Mouse (Mus musculus) urinary bladder, postnatal 4 days (tissue): Measurements from ENCODE around the gene Krt8.
"Not testable (repeated sequence)": the region's sequence is repeated elsewhere in the genome, so short reads cannot be mapped to it uniquely, and the experiment has no call there.

ENCODE experiments used
- DNase-seq, 2 experiments: peaks; one replicate each; pipeline ENCODE4 v3.0.0; 2021 to 2022; ENCODE audit warnings: low spot score in 2 of 2

The Krt8 gene

DNA sequence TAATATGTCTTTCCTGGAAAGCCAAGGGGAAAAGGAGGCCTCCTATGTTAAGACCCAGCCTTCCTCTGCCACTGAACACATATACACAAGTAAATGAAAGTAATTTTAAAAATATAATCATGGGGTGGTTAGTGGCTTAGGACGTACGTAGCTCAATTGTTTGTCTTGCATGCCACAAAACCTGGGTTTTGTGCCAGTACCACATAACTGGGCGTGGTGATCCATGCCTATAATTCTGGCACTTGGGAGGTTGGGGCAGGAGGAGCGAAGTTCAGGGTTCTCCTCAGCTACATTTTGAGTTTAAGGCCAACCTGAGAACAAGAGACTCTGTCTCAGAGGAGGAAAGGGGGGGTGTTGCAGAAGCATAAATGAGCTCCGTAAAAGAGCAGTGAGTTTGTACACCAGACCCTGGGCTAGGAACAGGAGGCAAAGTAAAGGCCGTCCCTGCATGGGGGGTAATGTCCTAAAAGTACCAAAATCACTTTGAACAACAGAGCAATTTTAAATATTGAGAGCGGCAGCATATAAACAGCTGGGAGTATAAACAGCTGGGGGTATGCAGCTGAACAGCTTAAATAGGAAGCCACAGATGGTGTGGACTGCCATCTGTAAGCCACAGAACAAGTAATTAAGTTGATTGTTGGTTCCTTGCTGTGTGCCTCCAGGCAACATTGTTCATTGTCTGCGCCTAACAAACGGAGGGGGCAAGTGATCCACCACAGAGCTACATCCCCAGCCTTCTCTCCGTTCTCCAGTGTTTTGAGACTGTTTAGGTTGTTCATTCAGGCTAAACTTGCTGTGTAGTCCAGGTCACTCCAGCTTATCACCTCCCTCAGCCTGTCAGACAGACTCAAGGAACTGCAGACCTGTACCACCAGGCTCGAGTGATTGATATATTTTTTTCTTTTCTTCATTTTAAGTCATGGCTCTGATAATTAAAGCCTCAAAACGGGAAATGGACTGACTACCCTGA, 3.1 kb upstream of the Krt8 start:
- DNase-seq, result no peak

GRCm38 (mm10) chr15:102006317-102006716, 2.0 kb upstream of the Krt8 start:
- DNase-seq, result peak; percentile 37 to 67

- DNase-seq, result no peak
These were observed 1.0 kb upstream of the Krt8 start for GRCm38 (mm10) chr15:102005290-102005689.

DNA sequence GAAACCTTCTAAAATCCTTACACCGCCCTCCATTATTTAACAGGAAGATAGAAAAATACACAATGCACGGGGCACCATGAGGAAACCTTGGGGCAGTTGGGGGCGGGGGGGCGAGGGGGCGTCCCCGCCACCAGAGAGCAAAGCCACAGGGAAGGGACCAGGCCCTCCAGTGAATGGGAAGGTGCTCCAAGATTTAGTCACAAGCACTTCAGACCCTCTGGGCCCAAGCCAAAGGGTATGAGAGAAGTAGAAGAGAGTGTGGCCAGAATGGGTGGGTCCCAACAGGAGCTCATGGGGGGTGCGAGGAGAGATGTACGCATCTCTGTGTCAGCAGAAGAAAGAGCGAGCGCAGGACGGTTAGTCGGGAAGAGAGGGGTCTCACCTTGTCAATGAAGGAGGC, 766 bp downstream of the Krt8 start:
- DNase-seq, result no peak

DNA sequence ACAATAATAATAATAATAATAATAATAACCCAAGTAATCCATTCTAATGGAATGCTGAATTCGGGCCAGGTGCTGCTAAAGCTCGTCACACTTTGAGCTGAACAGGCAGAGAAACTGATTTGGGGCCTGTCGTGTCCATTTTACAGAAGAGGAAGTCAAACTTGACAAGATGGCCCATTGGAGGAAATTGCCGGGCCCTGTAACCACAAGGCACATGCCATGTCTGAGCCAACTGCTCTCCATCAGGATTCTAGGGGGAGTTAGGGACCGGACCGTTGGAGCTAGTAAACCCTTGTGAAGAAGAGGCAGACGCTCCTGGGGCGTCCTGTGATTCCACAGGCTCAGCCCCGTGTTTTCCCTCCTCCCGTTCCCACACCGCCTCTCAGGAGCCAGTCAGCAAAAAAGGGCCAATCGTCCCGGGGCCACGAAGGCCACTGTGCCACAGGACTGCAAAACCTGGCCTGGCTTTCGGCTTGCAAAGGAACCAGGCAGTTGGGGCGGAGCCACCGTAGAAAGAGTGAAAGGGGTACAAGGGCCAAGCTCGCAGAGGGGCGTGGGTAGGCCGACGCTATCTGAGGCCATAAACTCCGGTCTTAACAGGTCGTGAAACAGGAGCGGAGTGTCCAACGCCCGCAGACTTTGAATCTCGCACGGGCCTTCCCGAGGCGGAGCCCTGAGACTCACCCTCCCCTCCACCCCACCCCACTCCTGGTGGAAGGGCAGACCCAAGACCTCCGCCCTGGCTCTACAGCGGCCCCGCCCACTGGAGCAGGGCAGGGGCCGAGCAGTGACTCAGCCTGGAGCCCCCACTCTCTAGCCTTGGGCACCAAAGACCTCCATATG, 1.4 kb downstream of the Krt8 start:
- DNase-seq, result peak; percentile 61 to 68

DNA sequence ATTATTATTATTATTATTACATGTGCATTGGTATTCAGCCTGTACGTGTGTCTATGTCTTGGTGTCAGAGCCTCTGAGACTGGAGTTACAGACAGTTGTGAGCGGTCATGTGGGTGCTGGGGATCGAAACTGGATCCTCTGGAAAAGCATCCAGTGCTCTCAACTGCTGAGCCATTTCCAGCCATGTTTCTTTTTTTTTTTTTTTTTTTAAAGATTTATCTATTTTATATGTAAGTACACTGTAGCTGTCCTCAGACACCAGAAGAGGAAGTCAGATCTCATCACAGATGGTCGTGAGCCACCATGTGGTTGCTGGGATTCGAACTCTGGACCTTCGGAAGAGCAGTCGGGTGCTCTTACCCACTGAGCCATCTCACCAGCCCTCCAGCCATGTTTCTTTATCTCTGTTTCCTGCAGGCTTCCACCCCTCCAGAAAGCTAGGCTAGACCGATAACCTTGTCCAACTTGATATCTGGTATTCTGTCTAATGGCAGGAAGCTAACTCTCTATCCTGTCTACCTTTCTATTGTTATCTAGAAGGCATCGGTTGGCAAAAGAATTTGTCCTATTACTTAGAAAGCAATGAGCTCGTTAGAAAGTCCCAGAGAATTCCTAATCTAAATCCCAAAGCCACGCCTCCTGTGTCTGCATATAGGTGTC, 4.5 kb downstream of the Krt8 start:
- DNase-seq, result no peak

DNA sequence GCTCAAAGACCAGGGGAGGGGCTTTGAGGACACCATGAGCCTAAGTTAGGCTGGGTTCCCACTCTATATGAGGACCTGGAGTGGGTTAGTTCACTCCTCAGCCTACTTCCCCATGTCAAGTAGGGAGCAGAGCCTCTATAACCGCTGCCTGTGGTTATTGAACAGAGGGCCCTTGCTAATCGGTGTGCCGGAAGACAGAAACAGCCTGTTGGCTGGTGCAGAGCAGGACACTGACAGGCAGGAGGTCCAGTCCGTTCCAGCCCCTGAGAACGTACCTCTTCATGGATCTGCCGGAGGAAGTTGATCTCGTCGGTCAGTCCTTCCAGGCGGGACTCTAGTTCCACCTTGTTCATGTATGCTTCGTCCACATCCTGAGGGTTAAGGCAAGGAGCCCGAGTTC, 5.1 kb downstream of the Krt8 start:
- DNase-seq, result no peak

DNA sequence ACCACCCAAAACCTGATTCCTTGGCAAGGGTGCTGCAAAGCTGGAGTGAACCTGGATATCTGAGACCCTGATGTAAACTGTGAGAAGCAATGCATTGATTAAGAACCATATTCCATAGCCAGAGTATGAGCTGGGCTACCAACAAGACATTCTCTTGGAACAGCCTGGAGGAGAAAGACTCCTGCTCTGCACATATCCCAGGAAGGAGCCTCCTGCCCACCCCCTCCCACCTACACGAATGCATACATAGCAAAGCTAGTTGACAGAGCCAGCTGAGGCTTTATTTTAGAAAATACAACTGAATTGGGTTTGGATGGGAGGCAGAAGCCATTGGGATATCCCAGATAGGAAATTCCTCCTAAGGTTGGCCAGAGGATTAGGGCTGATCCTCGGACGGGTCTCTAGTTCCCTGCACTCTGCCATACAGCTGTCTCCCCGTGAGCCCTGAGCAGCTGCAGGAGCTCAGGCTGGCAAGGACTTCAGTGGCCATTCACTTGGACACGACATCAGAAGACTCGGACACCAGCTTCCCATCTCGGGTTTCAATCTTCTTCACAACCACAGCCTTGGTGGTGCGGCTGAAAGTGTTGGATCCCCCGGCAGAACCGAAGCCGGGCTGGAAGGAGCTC, 7.7 kb downstream of the Krt8 start:
- not testable (repeated sequence) for DNase-seq

DNA sequence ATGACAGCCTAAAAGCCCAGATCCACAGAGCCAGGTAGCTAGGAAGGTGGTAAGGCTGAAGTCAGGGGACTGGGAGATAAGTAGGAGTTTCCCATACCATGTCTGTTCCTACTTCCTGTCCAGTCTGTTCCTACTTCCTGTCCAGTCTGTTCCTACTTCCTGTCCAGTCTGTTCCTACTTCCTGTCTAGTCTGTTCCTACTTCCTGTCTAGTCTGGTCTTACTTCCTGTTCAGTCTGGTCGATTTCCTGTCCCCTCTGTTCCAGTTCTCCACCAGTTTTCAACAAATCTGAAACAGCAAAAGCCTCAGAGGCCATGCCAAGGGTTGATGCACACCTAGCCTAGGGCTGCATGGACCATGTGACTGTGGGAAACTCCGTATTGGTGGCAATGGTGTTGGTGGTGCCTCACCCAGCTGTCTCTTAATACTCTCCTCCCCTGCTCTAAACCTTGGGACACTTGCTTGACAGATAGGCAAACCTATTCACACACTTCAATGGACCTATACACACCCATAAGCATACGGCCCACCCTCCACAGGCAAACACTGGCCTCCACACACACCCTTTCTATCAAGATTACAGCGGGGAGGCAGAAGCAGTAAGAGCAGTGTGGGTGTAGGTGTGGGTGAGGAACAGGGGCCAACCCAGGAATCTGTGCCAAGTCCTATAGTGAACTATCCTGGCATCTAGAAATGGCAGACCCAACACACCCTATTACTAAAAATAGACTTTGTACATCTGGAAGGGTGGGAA, 8.6 kb downstream of the Krt8 start:
- no peak for DNase-seq

DNA sequence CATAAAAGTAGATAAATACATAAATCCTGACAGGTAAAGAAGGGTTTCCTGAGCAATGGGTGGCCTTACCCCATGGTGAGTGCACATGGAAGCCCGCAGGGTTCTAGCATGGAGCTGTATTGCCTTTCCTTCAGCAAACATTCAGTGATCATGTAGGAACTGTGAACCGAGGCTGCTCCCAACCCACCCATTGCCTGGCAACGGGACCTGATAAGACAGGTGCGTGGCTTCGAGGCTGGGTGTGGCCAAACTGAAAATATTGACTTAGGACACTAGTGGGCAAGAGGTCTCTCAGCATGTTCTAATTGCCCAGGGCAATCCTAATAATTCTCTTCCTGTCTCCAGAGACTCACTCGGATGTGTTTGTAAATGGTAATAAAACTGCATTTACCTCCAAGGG, 9.9 kb downstream of the Krt8 start:
- DNase-seq, result no peak

DNA sequence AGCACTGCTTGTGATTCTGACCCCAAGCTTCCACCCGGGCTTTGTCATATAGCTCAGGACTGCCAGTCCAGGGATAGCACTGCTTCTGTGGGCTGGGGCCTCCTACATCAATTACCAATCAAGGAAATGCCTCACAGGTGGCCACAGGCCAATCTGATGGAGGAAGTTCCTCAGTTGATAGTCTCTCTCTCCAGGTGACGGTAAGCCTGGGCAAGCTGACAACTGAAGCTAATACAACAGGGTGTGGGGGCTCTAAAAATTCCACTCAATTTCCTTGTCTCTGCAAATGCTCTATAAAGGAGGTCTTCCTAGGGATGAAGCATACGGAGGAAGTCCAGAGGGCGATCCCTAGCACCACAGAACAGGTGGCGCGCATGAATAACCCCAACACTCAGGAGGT, 13.3 kb downstream of the Krt8 start:
- DNase-seq, result no peak

GRCm38 (mm10) chr15:101988714-101989113, 15.6 kb downstream of the Krt8 start:
- DNase-seq, result no peak

GRCm38 (mm10) chr15:101988119-101988518, 16.2 kb downstream of the Krt8 start:
- DNase-seq, result peak; percentile 65 to 89

DNA sequence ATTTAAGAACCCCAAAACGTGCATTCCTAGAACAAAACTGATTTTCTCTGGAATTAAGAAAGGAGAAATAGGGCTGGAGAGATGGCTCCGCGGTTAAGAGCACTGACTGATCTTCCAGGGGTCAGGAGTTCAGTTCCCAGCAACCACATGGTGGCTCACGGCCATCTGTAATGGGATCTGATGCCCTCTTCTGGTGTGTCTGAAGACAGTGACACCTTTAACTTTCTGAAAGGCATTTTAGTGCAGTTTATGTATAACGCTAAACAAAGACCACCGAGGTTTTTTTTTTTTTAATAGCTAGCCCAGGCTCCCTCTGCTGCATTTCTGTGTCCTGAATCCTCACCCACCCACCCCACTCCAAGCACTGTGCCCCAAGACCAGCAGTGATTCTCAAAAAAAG, 19.5 kb downstream of the Krt8 start:
- DNase-seq, result no peak

- peak; percentile 87 to 95 for DNase-seq
These were observed 20.2 kb downstream of the Krt8 start for GRCm38 (mm10) chr15:101983949-101984601.

- DNase-seq, result no peak
These were observed 20.9 kb downstream of the Krt8 start for GRCm38 (mm10) chr15:101983315-101983948.

- DNase-seq, result peak; percentile 74 to 77
These were observed 23.4 kb downstream of the Krt8 start for GRCm38 (mm10) chr15:101980849-101981248.

DNA sequence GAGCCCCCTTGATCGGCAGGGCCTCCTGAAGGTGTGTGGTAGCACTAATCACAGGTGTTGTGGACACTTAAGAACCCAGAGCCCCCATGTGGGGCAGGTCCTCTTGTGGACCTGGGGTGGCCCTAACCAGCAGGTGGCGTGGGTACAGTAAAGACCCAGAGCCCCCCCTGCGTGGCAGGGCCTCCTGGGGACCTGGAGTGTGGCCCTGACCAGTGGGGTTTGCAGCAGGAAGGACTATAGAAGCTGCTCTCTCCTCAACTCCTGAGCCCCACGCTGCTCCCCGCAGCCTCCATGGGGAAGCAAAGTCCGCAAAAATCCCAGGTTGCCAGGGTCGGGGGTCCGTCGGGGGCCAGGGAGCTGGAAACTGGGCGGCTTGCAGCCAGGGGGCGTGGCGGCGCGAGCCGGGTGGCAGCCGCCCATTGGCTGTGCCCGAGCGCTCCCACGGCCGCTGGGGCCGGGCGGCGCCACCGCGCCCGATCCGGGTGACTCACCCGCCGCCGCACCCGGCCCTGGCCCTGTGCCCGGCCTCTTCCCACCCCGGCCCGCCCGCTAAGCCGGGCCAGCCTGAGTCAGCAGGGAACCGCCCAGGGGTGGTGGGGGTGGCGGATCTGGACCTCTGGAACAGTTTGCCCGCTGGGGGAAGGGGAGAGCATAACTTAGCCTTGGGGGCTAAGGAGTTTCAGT, 27.1 kb downstream of the Krt8 start:
- DNase-seq, result peak; percentile 92 to 95

GRCm38 (mm10) chr15:101976641-101977040, 27.6 kb downstream of the Krt8 start:
- DNase-seq, result no peak
